1 mouse cellular context compared by ENCODE assay signal in genomic region chr13:23556906-23557305, GRCm38 (mm10).
TF ChIP-seq lines count a peak whose summit lies in the region.

No protein-coding gene starts in this region.

TF ChIP-seq in ES-E14, 5 proteins besides CTCF, POLR2A, EP300 and RAD21 (continued from another document):
- no peak for TF ChIP-seq ZNF384 (IDR thresholded peaks at IDR 0.05; ENCODE audit: low read depth, low read length)
- no peak for TF ChIP-seq HCFC1 (IDR thresholded peaks at IDR 0.05; ENCODE audit: borderline replicate concordance, insufficient read depth, low read length)
- no peak for TF ChIP-seq CHD2 (IDR thresholded peaks at IDR 0.05; ENCODE audit: low read depth, low read length)
- TF ChIP-seq ZC3H11A (IDR thresholded peaks at IDR 0.05; ENCODE audit: borderline replicate concordance, low read depth, low read length) = no peak
